Mouse (Mus musculus): ENCODE data around the gene Pkn1. TPM values are rescaled to one million over a fixed set of nuclear protein-coding genes. Genes with fewer than 3 reads are reported as not detected.

The Pkn1 gene
- polyA plus RNA-seq, 1 experiment from 2014 or later: 30.0 TPM

DNA sequence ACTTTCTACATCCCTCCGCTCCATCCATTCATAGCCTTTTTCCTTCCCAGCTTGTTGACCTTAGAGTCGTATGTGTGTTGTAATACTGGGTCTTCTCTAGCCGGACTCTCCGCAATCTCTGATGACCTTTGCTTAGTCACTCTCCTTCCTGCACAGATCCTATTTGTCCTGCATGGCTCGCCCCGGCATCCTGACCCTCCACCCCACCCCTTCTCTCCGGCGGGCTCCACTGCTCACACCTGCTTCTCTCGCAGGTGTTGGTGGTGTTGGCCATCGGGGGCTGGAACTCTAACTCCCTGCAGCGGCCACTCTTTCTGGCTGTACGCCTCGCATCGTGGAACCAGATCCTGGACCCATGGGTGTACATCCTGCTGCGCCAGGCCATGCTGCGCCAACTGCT is 30.0 kb downstream of the Pkn1 start:
- Histone ChIP-seq H3K4me1 (peaks cover 23% of the 10 kb centered on the region), H3K4me3 (no peak overlapping the region), H3K4me2 (replicated peaks) (peak overlapping the region; percentile 72; the same call in 1 of the 2 replicates), H3K27ac (no peak overlapping the region), H3K9me3 (no peaks in the 10 kb centered on the region), H3K9ac (peak overlapping the region; percentile 54; the same call in 1 of the 2 replicates), H3K36me3 (peaks cover 49% of the 10 kb centered on the region), H3K27me3 (replicated peaks) (peaks cover 15% of the 10 kb centered on the region)
- 74% methylated on average over 16 of the region's 16 CpGs for WGBS
- 0 out of 2 replicates have a peak, but pooled peaks have one; percentile 7 for ATAC-seq (ENCODE audit: low FRiP score, low read depth)

DNA sequence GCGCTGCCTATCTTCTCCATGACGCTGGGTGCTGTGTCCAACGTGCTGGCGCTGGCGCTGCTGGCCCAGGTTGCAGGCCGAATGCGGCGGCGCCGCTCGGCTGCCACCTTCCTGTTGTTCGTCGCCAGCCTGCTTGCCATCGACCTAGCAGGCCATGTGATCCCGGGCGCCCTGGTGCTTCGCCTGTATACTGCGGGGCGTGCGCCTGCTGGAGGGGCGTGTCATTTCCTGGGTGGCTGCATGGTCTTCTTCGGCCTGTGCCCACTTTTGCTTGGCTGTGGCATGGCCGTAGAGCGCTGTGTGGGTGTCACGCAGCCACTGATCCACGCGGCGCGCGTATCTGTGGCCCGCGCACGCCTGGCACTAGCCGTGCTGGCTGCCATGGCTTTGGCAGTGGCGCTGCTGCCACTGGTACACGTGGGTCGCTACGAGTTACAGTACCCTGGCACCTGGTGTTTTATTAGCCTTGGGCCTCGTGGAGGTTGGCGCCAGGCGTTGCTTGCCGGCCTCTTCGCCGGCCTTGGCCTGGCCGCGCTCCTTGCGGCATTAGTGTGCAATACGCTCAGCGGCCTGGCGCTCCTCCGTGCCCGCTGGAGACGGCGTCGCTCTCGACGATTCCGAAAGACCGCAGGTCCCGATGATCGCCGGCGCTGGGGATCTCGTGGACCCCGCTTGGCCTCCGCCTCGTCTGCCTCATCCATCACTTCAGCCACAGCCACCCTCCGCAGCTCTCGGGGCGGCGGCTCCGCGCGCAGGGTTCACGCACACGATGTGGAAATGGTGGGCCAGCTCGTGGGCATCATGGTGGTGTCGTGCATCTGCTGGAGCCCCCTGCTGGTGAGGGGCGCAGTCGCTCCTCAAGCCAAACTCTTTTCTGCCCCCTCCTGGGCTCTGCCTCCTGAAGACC is 30.7 kb downstream of the Pkn1 start:
- Histone ChIP-seq H3K9me3 (no peaks in the 10 kb centered on the region), H3K27ac (no peak overlapping the region), H3K4me3 (peak overlapping the region; percentile 35), H3K36me3 (peaks cover 51% of the 10 kb centered on the region), H3K4me2 (replicated peaks) (peak overlapping the region; percentile 72), H3K27me3 (replicated peaks) (peaks cover 15% of the 10 kb centered on the region), H3K4me1 (peaks cover 23% of the 10 kb centered on the region), H3K9ac (peak overlapping the region; percentile 54)
- WGBS: 22% methylated on average over 80 of the region's 80 CpGs
- ATAC-seq (ENCODE audit: low FRiP score, low read depth): peak; percentile 58

DNA sequence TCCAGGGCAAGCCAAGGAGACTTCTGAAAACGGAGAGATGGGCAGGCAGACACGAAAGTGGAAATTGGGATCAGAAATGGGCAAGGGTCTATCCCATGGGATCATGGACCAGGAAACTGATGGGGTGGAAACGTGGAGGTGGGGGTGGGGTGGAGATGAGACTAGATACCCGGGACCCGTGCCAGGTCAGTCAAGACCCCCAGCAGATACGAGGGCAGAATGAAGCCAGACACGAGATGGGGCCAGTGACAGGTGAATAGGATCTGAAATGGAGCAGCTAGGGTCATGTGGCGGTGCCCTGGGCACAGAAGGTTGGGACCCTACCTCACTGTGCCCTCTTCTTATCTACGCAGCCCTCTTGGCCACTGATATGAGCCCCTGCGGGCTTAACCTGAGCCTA is 31.5 kb downstream of the Pkn1 start:
- no peak for ATAC-seq (ENCODE audit: low FRiP score, low read depth)
- H3K4me3 ChIP-seq: no peak overlapping the region

DNA sequence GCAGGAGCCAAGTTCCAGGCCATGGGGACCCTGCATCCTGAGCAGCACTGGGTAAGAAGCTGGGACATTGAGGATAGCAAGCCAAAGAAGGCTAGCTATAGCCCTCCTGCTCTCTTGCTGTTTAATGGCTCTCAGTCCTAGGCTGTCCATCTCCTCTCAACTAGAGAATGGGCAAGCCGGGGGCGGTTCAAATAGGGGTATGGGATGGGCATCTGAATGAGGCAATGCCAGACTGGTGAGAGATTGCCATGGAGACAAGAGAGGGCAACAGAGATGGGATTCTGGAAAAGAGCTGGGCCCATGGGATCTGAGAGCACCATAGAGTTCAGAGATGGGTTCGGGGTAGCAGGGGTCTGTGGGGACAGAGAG is 32.1 kb downstream of the Pkn1 start:
- Histone ChIP-seq H3K27me3 (replicated peaks) (peaks cover 15% of the 10 kb centered on the region), H3K36me3 (peaks cover 40% of the 10 kb centered on the region), H3K9ac (no peak overlapping the region), H3K4me3 (no peak overlapping the region), H3K4me2 (replicated peaks) (0 out of 2 replicates have a peak overlapping the region, but pooled peaks have one; percentile 18), H3K9me3 (no peaks in the 10 kb centered on the region), H3K4me1 (peaks cover 33% of the 10 kb centered on the region), H3K27ac (no peak overlapping the region)
- no peak for ATAC-seq (ENCODE audit: low FRiP score, low read depth)
- WGBS: 87% methylated on average over 3 of the region's 3 CpGs

More for the DNA sequence above, 31.5 kb downstream of the Pkn1 start:
- Histone ChIP-seq H3K27me3 (replicated peaks) (peaks cover 15% of the 10 kb centered on the region), H3K36me3 (peaks cover 47% of the 10 kb centered on the region), H3K4me1 (peaks cover 26% of the 10 kb centered on the region), H3K9me3 (no peaks in the 10 kb centered on the region), H3K4me2 (replicated peaks) (peak overlapping the region; percentile 72), H3K9ac (no peak overlapping the region), H3K27ac (no peak overlapping the region)
- WGBS: 78% methylated on average over 10 of the region's 10 CpGs

GRCm38 (mm10) chr8:83665969-83666865 is 32.8 kb downstream of the Pkn1 start, which contains the start of gene Ptger1:
Gene Ptger1, plus strand, starts transcription at chr8:83666678.
- Histone ChIP-seq H3K4me2 (replicated peaks) (0 out of 2 replicates have a peak within 1 kb of the TSS, but pooled peaks have one; percentile 18), H3K4me1 (peaks cover 39% of the 10 kb centered on the region), H3K36me3 (peaks cover 36% of the 10 kb centered on the region), H3K27me3 (replicated peaks) (peaks cover 15% of the 10 kb centered on the region), H3K9ac (no peak within 1 kb of the TSS), H3K27ac (no peak within 1 kb of the TSS), H3K9me3 (no peaks in the 10 kb centered on the region), H3K4me3 (no peak within 1 kb of the TSS)
- 35% methylated on average over 14 of the region's 14 CpGs for WGBS
- no peak for ATAC-seq (ENCODE audit: low FRiP score, low read depth)

GRCm38 (mm10) chr8:83664931-83665625 is 33.9 kb downstream of the Pkn1 start:
- Histone ChIP-seq H3K9ac (no peak overlapping the region), H3K4me3 (no peak overlapping the region), H3K27ac (no peak overlapping the region), H3K36me3 (peaks cover 25% of the 10 kb centered on the region), H3K4me1 (peaks cover 50% of the 10 kb centered on the region), H3K27me3 (replicated peaks) (peaks cover 15% of the 10 kb centered on the region), H3K9me3 (no peaks in the 10 kb centered on the region), H3K4me2 (replicated peaks) (no peak overlapping the region)
- 56% methylated on average over 2 of the region's 2 CpGs for WGBS
- ATAC-seq (ENCODE audit: low FRiP score, low read depth): no peak

- Histone ChIP-seq H3K9ac (no peak overlapping the region), H3K36me3 (peaks cover 16% of the 10 kb centered on the region), H3K4me2 (replicated peaks) (no peak overlapping the region), H3K27ac (no peak overlapping the region), H3K27me3 (replicated peaks) (peaks cover 15% of the 10 kb centered on the region), H3K9me3 (no peaks in the 10 kb centered on the region), H3K4me3 (no peak overlapping the region), H3K4me1 (peaks cover 54% of the 10 kb centered on the region)
- ATAC-seq (ENCODE audit: low FRiP score, low read depth): no peak
- WGBS: 91% methylated on average over 13 of the region's 13 CpGs
These were observed 34.9 kb downstream of the Pkn1 start for GRCm38 (mm10) chr8:83664096-83664495.

- H3K36me3 ChIP-seq: peaks cover 16% of the 10 kb centered on the region
- H3K4me3 ChIP-seq: no peak overlapping the region
- no peak overlapping the region for H3K9ac ChIP-seq
- ATAC-seq (ENCODE audit: low FRiP score, low read depth): 0 out of 2 replicates have a peak, but pooled peaks have one; percentile 19
- H3K4me2 ChIP-seq (replicated peaks): no peak overlapping the region
- no peaks in the 10 kb centered on the region for H3K9me3 ChIP-seq
- peaks cover 42% of the 10 kb centered on the region for H3K4me1 ChIP-seq
- 12% methylated on average over 4 of the region's 4 CpGs for WGBS
- H3K27me3 ChIP-seq (replicated peaks): peaks cover 6% of the 10 kb centered on the region; the same call in 1 of the 2 replicates
- H3K27ac ChIP-seq: peak overlapping the region; percentile 42; the same call in 1 of the 2 replicates
These were observed 36.6 kb downstream of the Pkn1 start for GRCm38 (mm10) chr8:83662421-83662826.

DNA sequence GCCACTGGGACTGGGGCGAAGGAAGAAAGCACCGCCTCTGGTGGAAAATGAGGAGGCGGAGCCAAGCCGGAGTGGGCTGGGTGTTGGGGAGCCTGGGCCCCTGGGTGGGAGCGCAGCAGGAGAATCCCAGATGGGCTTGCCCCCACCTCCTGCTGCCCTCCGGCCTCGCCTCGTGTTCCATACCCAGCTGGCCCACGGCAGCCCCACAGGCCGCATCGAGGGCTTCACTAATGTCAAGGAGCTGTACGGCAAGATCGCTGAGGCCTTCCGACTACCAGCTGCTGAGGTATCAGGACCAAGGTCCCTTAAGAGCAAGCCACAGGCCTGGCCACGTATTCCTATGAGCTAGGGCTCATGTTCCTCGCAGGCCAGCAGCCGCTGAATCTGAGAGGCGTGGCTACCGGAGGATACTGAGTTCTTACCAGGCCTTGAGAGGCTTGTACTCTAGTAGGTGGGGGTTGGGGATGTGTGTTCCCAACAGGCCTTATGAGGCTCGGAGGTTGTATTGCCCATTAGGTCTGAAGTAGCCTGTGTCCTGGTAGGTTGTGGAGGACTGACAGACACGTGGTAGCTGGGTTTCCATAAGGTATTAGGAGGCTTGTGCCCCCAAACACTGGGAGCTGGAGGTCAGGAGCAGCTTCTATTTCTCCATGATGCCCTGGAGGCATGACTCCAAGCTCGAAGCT is 37.8 kb downstream of the Pkn1 start:
- 13% methylated on average over 22 of the region's 22 CpGs for WGBS
- peaks cover 19% of the 10 kb centered on the region for H3K36me3 ChIP-seq
- peak; percentile 1; the same call in 1 of the 2 replicates for ATAC-seq (ENCODE audit: low FRiP score, low read depth)
- peaks cover 35% of the 10 kb centered on the region for H3K4me1 ChIP-seq
- peak overlapping the region; percentile 45 for H3K4me2 ChIP-seq (replicated peaks)
- no peak overlapping the region for H3K9ac ChIP-seq
- H3K9me3 ChIP-seq: no peaks in the 10 kb centered on the region
- H3K4me3 ChIP-seq: no peak overlapping the region
- H3K27me3 ChIP-seq (replicated peaks): no peaks in the 10 kb centered on the region
- H3K27ac ChIP-seq: no peak overlapping the region; the same call in 1 of the 2 replicates

DNA sequence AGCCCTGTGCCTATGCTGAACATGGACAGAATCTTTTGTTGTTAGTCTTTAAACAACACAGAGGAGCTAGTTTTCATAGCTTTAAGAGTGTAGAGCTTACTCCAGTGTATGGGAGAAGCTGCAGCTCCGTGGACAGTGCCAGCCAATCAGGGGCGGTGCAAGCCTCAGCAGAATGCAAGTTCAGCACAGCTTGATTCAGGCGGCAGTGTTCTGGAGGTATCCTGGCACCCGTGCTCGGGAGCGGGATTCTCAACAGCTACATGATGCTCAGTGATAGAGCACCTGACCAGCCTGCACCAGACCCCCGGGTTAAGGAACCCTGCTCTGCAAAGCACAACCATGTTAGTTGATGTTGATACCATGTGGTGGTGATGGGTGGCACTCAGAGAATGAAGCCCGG is 38.4 kb downstream of the Pkn1 start:
- H3K9ac ChIP-seq: no peak overlapping the region
- 7% methylated on average over 8 of the region's 8 CpGs for WGBS
- peaks cover 30% of the 10 kb centered on the region for H3K4me1 ChIP-seq
- H3K9me3 ChIP-seq: no peaks in the 10 kb centered on the region
- peak overlapping the region; percentile 45 for H3K4me2 ChIP-seq (replicated peaks)
- no peak overlapping the region for H3K27ac ChIP-seq
- H3K4me3 ChIP-seq: no peak overlapping the region
- peak; percentile 23 for ATAC-seq (ENCODE audit: low FRiP score, low read depth)
- no peaks in the 10 kb centered on the region for H3K27me3 ChIP-seq (replicated peaks)
- peaks cover 19% of the 10 kb centered on the region for H3K36me3 ChIP-seq

Data from neural tube, embryonic 12.5 days (tissue).